Mouse (Mus musculus): ENCODE results near the gene Slc22a6. TPM values are rescaled to one million over a fixed set of nuclear protein-coding genes. Genes with fewer than 3 reads are reported as not detected.

Slc22a6 gene
- polyA plus RNA-seq, 2 experiments from 2014 or later = not detected

- no peak for ATAC-seq
Measured at GRCm38 (mm10) chr19:8611358-8612123, 6.3 kb upstream of the Slc22a6 start.

GRCm38 (mm10) chr19:8613111-8613510 lies 4.7 kb upstream of the Slc22a6 start:
- ATAC-seq = no peak

- no peak for ATAC-seq
Measured at GRCm38 (mm10) chr19:8614343-8614742, 3.5 kb upstream of the Slc22a6 start.

GRCm38 (mm10) chr19:8616314-8616713 lies 1.5 kb upstream of the Slc22a6 start:
- no peak for ATAC-seq

- no peak for ATAC-seq
Measured at GRCm38 (mm10) chr19:8621098-8621497, 3.3 kb downstream of the Slc22a6 start.

GRCm38 (mm10) chr19:8630249-8630648 lies 12.4 kb downstream of the Slc22a6 start:
- no peak for ATAC-seq

GRCm38 (mm10) chr19:8630826-8631225 lies 13.0 kb downstream of the Slc22a6 start:
- no peak for ATAC-seq

- ATAC-seq = no peak
Measured at GRCm38 (mm10) chr19:8632029-8632428, 14.2 kb downstream of the Slc22a6 start.

- ATAC-seq = no peak
Measured at GRCm38 (mm10) chr19:8642086-8642485, 24.2 kb downstream of the Slc22a6 start.

- ATAC-seq = no peak
Measured at GRCm38 (mm10) chr19:8646393-8646792, 28.6 kb downstream of the Slc22a6 start.

- no peak for ATAC-seq
Measured at GRCm38 (mm10) chr19:8655833-8656232, 38.0 kb downstream of the Slc22a6 start.

- no peak for ATAC-seq
Measured at GRCm38 (mm10) chr19:8656341-8656740, 38.5 kb downstream of the Slc22a6 start.

- ATAC-seq = no peak
Measured at GRCm38 (mm10) chr19:8661821-8662307, 44.0 kb downstream of the Slc22a6 start.

- ATAC-seq = no peak
Measured at GRCm38 (mm10) chr19:8662337-8662736, 44.5 kb downstream of the Slc22a6 start.

GRCm38 (mm10) chr19:8663360-8663839 lies 45.6 kb downstream of the Slc22a6 start, which contains the start of gene Chrm1:
Gene Chrm1, plus strand, starts transcription at chr19:8663789.
- no peak for ATAC-seq

GRCm38 (mm10) chr19:8663911-8664421 lies 46.1 kb downstream of the Slc22a6 start:
- no peak for ATAC-seq

GRCm38 (mm10) chr19:8664859-8665258 lies 47.0 kb downstream of the Slc22a6 start:
- ATAC-seq = no peak

- no peak for ATAC-seq
Measured at GRCm38 (mm10) chr19:8665746-8666145, 47.9 kb downstream of the Slc22a6 start.

GRCm38 (mm10) chr19:8672859-8673258 lies 55.0 kb downstream of the Slc22a6 start:
- no peak for ATAC-seq

- ATAC-seq = no peak
Measured at GRCm38 (mm10) chr19:8673336-8674063, 55.7 kb downstream of the Slc22a6 start.

Measured in activated CD4-positive, CD25-positive, alpha-beta regulatory T cell, adult 4 months (primary cell).